Mouse (Mus musculus) gastrocnemius, postnatal 14 days (tissue): ENCODE measurements around the gene Atg13. TPM values are rescaled to one million over a fixed set of nuclear protein-coding genes. Genes with fewer than 3 reads are reported as not detected.

Experiments used
- DNase-seq: peaks from one replicate; pipeline ENCODE4 v3.0.0; 2021; ENCODE audit warnings: mixed read lengths
- intact Hi-C: fragments of 180-260 bp; cut with DNase I; formaldehyde crosslinking; loops from one replicate; pipeline ENCODE4 v1.15.1; 2025; ENCODE audit warnings: low total_unique reads
- total RNA-seq, 2 experiments: library from RNA; stranded (reverse); gene quantifications; 2 replicates each; pipeline ENCODE4 v1.2.3; 2021

Gene Atg13
- total RNA-seq, 2 experiments from 2014 or later, result 20.7 to 24.8 TPM

GRCm38 (mm10) chr2:91651458-91652258 lies 58.7 kb downstream of the Atg13 start:
- no peak for DNase-seq
- intact Hi-C loops, result no loop called here

- DNase-seq, result peak; percentile 15
- intact Hi-C loops, result no loop called here
Observed at GRCm38 (mm10) chr2:91650360-91650995, 59.9 kb downstream of the Atg13 start.

- DNase-seq, result peak; percentile 97
- intact Hi-C loops, result no loop called here
Observed at GRCm38 (mm10) chr2:91649553-91650359, 60.6 kb downstream of the Atg13 start, which contains the start of the genes Zfp408 and Arhgap1. Zfp408 (minus strand) TSS chr2:91649791. Arhgap1 (plus strand) TSS chr2:91649860.

GRCm38 (mm10) chr2:91649152-91649551 lies 61.2 kb downstream of the Atg13 start:
- intact Hi-C loops, result no loop called here
- DNase-seq, result no peak

GRCm38 (mm10) chr2:91646733-91647132 lies 63.6 kb downstream of the Atg13 start:
- intact Hi-C loops, result no loop called here
- DNase-seq, result no peak

- intact Hi-C loops, result no loop called here
- no peak for DNase-seq
Observed at GRCm38 (mm10) chr2:91645811-91646210, 64.6 kb downstream of the Atg13 start.

GRCm38 (mm10) chr2:91645354-91645753 lies 65.0 kb downstream of the Atg13 start:
- DNase-seq, result no peak
- intact Hi-C loops, result no loop called here

GRCm38 (mm10) chr2:91644021-91644420 lies 66.4 kb downstream of the Atg13 start:
- intact Hi-C loops, result no loop called here

GRCm38 (mm10) chr2:91642825-91643415 lies 67.5 kb downstream of the Atg13 start:
- DNase-seq, result no peak
- intact Hi-C loops, result no loop called here

More at GRCm38 (mm10) chr2:91644021-91644420, 66.4 kb downstream of the Atg13 start:
- DNase-seq, result no peak

GRCm38 (mm10) chr2:91638931-91639330 lies 71.4 kb downstream of the Atg13 start:
- DNase-seq, result no peak
- intact Hi-C loops, result no loop called here

GRCm38 (mm10) chr2:91636727-91637338 lies 73.5 kb downstream of the Atg13 start:
- intact Hi-C loops, result no loop called here
- DNase-seq, result no peak

GRCm38 (mm10) chr2:91636229-91636628 lies 74.1 kb downstream of the Atg13 start, which contains the start of gene F2:
F2 (minus strand) TSS chr2:91636414.
- intact Hi-C loops, result no loop called here
- DNase-seq, result no peak

- DNase-seq, result no peak
- intact Hi-C loops, result no loop called here
Observed at GRCm38 (mm10) chr2:91635486-91635885, 74.9 kb downstream of the Atg13 start.

GRCm38 (mm10) chr2:91634841-91635240 lies 75.5 kb downstream of the Atg13 start:
- intact Hi-C loops, result no loop called here
- DNase-seq, result no peak

- intact Hi-C loops, result no loop called here
- DNase-seq, result no peak
Observed at GRCm38 (mm10) chr2:91633334-91633977, 76.9 kb downstream of the Atg13 start.

GRCm38 (mm10) chr2:91632316-91632715 lies 78.1 kb downstream of the Atg13 start:
- intact Hi-C loops, result no loop called here

GRCm38 (mm10) chr2:91631826-91632225 lies 78.5 kb downstream of the Atg13 start:
- intact Hi-C loops, result no loop called here
- no peak for DNase-seq

More at GRCm38 (mm10) chr2:91632316-91632715, 78.1 kb downstream of the Atg13 start:
- DNase-seq, result no peak

GRCm38 (mm10) chr2:91630384-91630783 lies 80.0 kb downstream of the Atg13 start:
- intact Hi-C loops, result no loop called here
- no peak for DNase-seq

GRCm38 (mm10) chr2:91629682-91630081 lies 80.7 kb downstream of the Atg13 start:
- intact Hi-C loops, result no loop called here
- DNase-seq, result no peak
